Mouse (Mus musculus): ENCODE results near the gene Nav2. TPM values are rescaled to one million over a fixed set of nuclear protein-coding genes. Genes with fewer than 3 reads are reported as not detected.

Gene Nav2
- polyA plus RNA-seq, 1 experiment from 2014 or later = 10.1 TPM

GRCm38 (mm10) chr7:49014480-49014879 lies 106.0 kb downstream of the Nav2 start:
- Histone ChIP-seq H3K4me3 (replicated peaks; ENCODE audit: low read depth, low read length) (no peak overlapping the region), H3K4me2 (ENCODE audit: low read length) (no peak overlapping the region), H3K4me1 (replicated peaks; ENCODE audit: insufficient read depth, low read length) (0 out of 2 replicates have a peak, but pooled peaks cover 7% of the 10 kb centered on the region), H3K27ac (no peak overlapping the region), H3K9ac (ENCODE audit: low read depth, low read length) (no peak overlapping the region), H3K36me3 (ENCODE audit: insufficient read depth, low read length) (no peaks in the 10 kb centered on the region), H3K27me3 (ENCODE audit: insufficient read depth, low read length) (no peaks in the 10 kb centered on the region), H3K9me3 (replicated peaks; ENCODE audit: low read length) (no peaks in the 10 kb centered on the region)
- ATAC-seq (replicated peaks; ENCODE audit: low FRiP score, low read depth) = no peak
- no peak for TF ChIP-seq CTCF (IDR thresholded peaks at IDR 0.05; ENCODE audit: low read depth)
- 85% methylated on average over 10 of the region's 10 CpGs for WGBS
- DNase-seq (ENCODE audit: low spot score) = no peak

- no peak for TF ChIP-seq CTCF (IDR thresholded peaks at IDR 0.05; ENCODE audit: low read depth)
- H3K4me3 ChIP-seq (replicated peaks; ENCODE audit: low read depth, low read length) = no peak overlapping the region
- no peaks in the 10 kb centered on the region for H3K36me3 ChIP-seq (ENCODE audit: insufficient read depth, low read length)
- 91% methylated on average over 6 of the region's 6 CpGs for WGBS
- ATAC-seq (replicated peaks; ENCODE audit: low FRiP score, low read depth) (no peak), DNase-seq (ENCODE audit: low spot score) (no peak)
- no peak overlapping the region for H3K27ac ChIP-seq
- H3K9me3 ChIP-seq (replicated peaks; ENCODE audit: low read length) = no peaks in the 10 kb centered on the region
- H3K4me2 ChIP-seq (ENCODE audit: low read length) = no peak overlapping the region
- H3K27me3 ChIP-seq (ENCODE audit: insufficient read depth, low read length) = no peaks in the 10 kb centered on the region
- no peak overlapping the region for H3K9ac ChIP-seq (ENCODE audit: low read depth, low read length)
- 0 out of 2 replicates have a peak, but pooled peaks cover 7% of the 10 kb centered on the region for H3K4me1 ChIP-seq (replicated peaks; ENCODE audit: insufficient read depth, low read length)
Measured at GRCm38 (mm10) chr7:49015297-49015696, 106.8 kb downstream of the Nav2 start.

- DNase-seq (ENCODE audit: low spot score) (no peak), ATAC-seq (replicated peaks; ENCODE audit: low FRiP score, low read depth) (no peak)
- Histone ChIP-seq H3K36me3 (ENCODE audit: insufficient read depth, low read length) (no peaks in the 10 kb centered on the region), H3K4me3 (replicated peaks; ENCODE audit: low read depth, low read length) (no peak overlapping the region), H3K9me3 (replicated peaks; ENCODE audit: low read length) (no peaks in the 10 kb centered on the region), H3K4me1 (replicated peaks; ENCODE audit: insufficient read depth, low read length) (0 out of 2 replicates have a peak, but pooled peaks cover 7% of the 10 kb centered on the region), H3K27ac (no peak overlapping the region), H3K4me2 (ENCODE audit: low read length) (no peak overlapping the region), H3K9ac (ENCODE audit: low read depth, low read length) (no peak overlapping the region), H3K27me3 (ENCODE audit: insufficient read depth, low read length) (no peaks in the 10 kb centered on the region)
- WGBS = 55% methylated on average over 2 of the region's 2 CpGs
- no peak for TF ChIP-seq CTCF (IDR thresholded peaks at IDR 0.05; ENCODE audit: low read depth)
Measured at GRCm38 (mm10) chr7:49016088-49016487, 107.6 kb downstream of the Nav2 start.

GRCm38 (mm10) chr7:49017794-49018193 lies 109.3 kb downstream of the Nav2 start:
- Histone ChIP-seq H3K4me1 (replicated peaks; ENCODE audit: insufficient read depth, low read length) (0 out of 2 replicates have a peak, but pooled peaks cover 5% of the 10 kb centered on the region), H3K4me2 (ENCODE audit: low read length) (no peak overlapping the region), H3K9ac (ENCODE audit: low read depth, low read length) (no peak overlapping the region), H3K27me3 (ENCODE audit: insufficient read depth, low read length) (no peaks in the 10 kb centered on the region), H3K27ac (no peak overlapping the region), H3K36me3 (ENCODE audit: insufficient read depth, low read length) (no peaks in the 10 kb centered on the region), H3K4me3 (replicated peaks; ENCODE audit: low read depth, low read length) (no peak overlapping the region), H3K9me3 (replicated peaks; ENCODE audit: low read length) (no peaks in the 10 kb centered on the region)
- no peak for DNase-seq (ENCODE audit: low spot score)
- 59% methylated on average over 5 of the region's 5 CpGs for WGBS
- ATAC-seq (replicated peaks; ENCODE audit: low FRiP score, low read depth) = no peak; the same call in 1 of the 2 replicates
- TF ChIP-seq CTCF (IDR thresholded peaks at IDR 0.05; ENCODE audit: low read depth) = no peak

GRCm38 (mm10) chr7:49018478-49018914 lies 110.0 kb downstream of the Nav2 start:
- no peak for TF ChIP-seq CTCF (IDR thresholded peaks at IDR 0.05; ENCODE audit: low read depth)
- no peak for ATAC-seq (replicated peaks; ENCODE audit: low FRiP score, low read depth)
- H3K4me1 ChIP-seq (replicated peaks; ENCODE audit: insufficient read depth, low read length) = no peaks in the 10 kb centered on the region
- DNase-seq (ENCODE audit: low spot score) = no peak
- 40% methylated on average over 7 of the region's 7 CpGs for WGBS
- no peaks in the 10 kb centered on the region for H3K9me3 ChIP-seq (replicated peaks; ENCODE audit: low read length)
- no peaks in the 10 kb centered on the region for H3K36me3 ChIP-seq (ENCODE audit: insufficient read depth, low read length)
- H3K27me3 ChIP-seq (ENCODE audit: insufficient read depth, low read length) = no peaks in the 10 kb centered on the region
- H3K9ac ChIP-seq (ENCODE audit: low read depth, low read length) = no peak overlapping the region
- H3K4me2 ChIP-seq (ENCODE audit: low read length) = no peak overlapping the region
- H3K27ac ChIP-seq = no peak overlapping the region
- H3K4me3 ChIP-seq (replicated peaks; ENCODE audit: low read depth, low read length) = no peak overlapping the region

- DNase-seq (ENCODE audit: low spot score) (no peak), ATAC-seq (replicated peaks; ENCODE audit: low FRiP score, low read depth) (no peak)
- Histone ChIP-seq H3K4me3 (replicated peaks; ENCODE audit: low read depth, low read length) (no peak overlapping the region), H3K9ac (ENCODE audit: low read depth, low read length) (no peak overlapping the region), H3K4me2 (ENCODE audit: low read length) (no peak overlapping the region), H3K9me3 (replicated peaks; ENCODE audit: low read length) (no peaks in the 10 kb centered on the region), H3K27me3 (ENCODE audit: insufficient read depth, low read length) (no peaks in the 10 kb centered on the region), H3K27ac (no peak overlapping the region), H3K36me3 (ENCODE audit: insufficient read depth, low read length) (no peaks in the 10 kb centered on the region), H3K4me1 (replicated peaks; ENCODE audit: insufficient read depth, low read length) (no peaks in the 10 kb centered on the region)
- no peak for TF ChIP-seq CTCF (IDR thresholded peaks at IDR 0.05; ENCODE audit: low read depth)
- WGBS = 75% methylated on average over 8 of the region's 8 CpGs
Measured at GRCm38 (mm10) chr7:49025026-49025815, 116.7 kb downstream of the Nav2 start.
